Mouse (Mus musculus) right cerebral cortex, adult 2 months (tissue): ENCODE measurements at regions not wholly inside any gene's neighbourhood (a gene's known extent, or its start where the extent isn't known, plus 50 kb on each side); places are given as distances from the start of the nearest gene placed in this dataset.
"Not testable (repeated sequence)": the region's sequence is repeated elsewhere in the genome, so short reads cannot be mapped to it uniquely, and the experiment has no call there.

ENCODE experiments used
- DNase-seq, 2 experiments: peaks; one replicate each; pipeline ENCODE4 v3.0.0; 2021 to 2022; ENCODE audit warnings: low spot score in 2 of 2

- not testable (repeated sequence) for DNase-seq
Observed at GRCm38 (mm10) chr6:133724627-133725026, 128.9 kb downstream of the Kap start.

- DNase-seq = peak; percentile 3 to 29
Observed at GRCm38 (mm10) chr6:133706712-133707111, 146.8 kb downstream of the Kap start.

GRCm38 (mm10) chr6:133701625-133702024, 151.9 kb downstream of the Kap start:
- DNase-seq = no peak
